Mouse (Mus musculus) frontal cortex, postnatal 25 days (tissue): ENCODE data around the gene Map3k11.
A peak's percentile ranks its signal among the peaks of the same experiment; 100 is the strongest.

Experiments used
- DNase-seq, 2 experiments: peaks; one replicate each; pipeline ENCODE4 v3.0.0; 2022; ENCODE audit warnings: low spot score in 2 of 2

Gene Map3k11

DNA sequence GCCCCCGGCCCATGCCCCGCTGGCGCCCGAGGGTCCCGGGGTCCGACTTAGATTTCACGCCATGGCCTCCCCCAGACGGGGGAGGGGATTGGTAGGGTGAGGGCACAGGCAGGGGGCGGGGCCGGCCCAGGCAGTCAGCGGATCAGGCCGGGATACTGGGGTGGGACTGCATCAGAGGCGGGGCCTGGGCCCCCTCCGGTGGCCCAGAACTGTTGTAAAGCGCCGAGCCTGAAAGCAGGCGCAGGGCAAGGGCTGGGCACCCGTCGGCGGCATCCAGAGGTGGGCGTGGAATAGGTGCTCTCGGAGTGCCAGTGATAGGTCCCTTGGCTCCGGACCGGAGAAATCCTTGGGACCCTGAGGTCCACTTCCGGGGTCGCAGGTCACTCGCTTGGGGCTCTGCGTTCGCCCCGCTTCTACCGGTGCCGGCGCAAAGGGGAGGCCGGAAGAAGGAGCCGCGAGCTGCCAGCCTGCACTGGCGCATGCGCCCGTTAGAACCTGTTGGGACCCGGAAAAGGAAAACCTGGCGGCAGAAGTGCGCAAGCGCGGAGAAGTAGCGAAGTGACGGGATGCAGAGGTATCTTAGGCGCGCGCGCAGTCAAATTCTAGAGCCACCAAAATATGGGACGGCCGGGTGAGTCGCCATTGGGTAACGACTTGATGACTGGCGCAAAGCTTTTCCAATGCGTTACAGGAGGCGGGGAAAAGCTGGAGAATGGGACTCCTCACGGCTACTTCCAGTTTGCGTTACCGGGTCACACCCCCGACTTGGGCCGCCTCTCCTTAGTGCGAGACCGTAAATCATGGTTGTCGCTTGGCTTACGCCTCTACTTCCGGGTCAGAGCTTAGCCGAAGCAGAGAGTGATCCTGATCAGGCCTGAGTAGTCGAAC is at the start of gene Map3k11, which contains the start of gene Pcnx3:
Gene Map3k11, plus strand, starts transcription at position 543 of the 888 bp plus-strand sequence.
Gene Pcnx3, minus strand, starts transcription at position 709 of the 888 bp plus-strand sequence.
- peak; percentile 95 for DNase-seq

DNA sequence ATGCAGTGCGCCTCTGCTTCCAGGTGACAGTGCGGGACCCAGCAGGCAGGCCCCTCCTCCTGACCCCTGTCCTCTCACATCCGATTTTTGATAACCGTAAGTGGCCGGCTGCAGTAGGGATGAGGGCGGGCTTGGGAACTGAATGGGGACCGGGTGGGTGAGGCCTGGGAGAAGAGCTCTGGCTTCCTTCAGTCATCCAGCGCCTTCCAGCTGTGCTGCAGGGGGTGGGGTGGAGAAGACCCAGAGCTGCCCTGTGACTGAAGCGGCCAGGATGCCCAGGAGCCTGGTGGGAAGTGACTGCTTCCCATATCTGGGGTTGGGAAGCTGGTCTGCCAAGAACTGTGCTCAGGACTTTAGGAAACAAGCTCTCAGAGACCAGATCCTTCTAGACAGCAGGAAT is 48.2 kb upstream of the Map3k11 start:
- DNase-seq: no peak

DNA sequence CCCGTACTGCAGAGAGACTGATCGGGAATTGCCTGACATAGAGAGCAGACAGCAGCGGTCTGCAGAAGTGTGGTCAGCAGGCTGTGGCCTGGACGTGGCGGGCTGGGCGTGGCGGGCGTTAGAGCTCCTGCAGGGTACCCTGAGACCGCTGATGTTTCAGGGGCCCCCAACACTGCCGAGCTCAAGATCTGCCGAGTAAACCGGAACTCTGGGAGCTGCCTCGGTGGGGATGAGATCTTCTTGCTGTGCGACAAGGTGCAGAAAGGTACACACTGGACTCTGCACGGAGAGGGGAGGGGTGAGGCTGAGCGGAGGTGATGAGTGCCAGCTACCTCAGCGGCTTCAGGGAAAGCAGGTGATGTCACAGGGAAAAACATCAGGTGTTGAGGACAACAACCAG is 47.5 kb upstream of the Map3k11 start:
- no peak for DNase-seq

DNA sequence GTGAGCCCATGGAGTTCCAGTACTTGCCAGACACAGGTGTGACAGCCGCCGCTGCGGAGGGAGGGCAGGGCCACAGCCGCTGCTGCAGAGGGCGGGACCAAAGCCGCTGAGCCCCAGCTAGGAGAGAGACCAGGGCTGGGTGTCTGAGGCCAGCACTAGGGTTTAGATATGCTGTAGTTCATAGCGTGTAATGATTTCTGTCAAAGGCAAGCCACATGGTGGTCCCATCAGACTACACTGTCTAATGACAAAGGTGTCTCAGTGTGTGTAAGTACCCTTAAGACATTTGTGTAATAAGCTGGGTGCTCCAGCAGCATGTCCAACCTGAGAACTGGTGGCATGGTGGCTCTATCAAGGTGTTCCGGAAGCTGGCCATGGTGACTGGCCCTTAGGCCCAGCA is 46.9 kb upstream of the Map3k11 start:
- DNase-seq: no peak

DNA sequence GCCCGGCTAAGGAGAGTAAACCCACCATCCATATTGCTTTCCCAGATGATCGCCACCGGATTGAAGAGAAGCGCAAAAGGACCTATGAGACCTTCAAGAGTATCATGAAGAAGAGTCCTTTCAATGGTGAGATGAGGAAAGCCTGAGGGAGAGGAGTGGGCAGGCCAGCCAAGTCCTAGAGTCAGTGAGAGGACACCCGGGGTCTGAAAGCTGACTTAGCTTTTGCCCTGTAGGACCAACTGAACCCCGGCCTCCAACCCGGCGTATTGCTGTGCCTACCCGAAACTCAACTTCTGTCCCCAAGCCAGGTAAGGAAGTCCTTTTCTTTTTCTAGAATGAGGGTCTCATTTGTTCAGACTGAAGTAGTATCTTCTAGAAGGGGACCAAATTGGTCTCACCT is 43.3 kb upstream of the Map3k11 start:
- no peak for DNase-seq

DNA sequence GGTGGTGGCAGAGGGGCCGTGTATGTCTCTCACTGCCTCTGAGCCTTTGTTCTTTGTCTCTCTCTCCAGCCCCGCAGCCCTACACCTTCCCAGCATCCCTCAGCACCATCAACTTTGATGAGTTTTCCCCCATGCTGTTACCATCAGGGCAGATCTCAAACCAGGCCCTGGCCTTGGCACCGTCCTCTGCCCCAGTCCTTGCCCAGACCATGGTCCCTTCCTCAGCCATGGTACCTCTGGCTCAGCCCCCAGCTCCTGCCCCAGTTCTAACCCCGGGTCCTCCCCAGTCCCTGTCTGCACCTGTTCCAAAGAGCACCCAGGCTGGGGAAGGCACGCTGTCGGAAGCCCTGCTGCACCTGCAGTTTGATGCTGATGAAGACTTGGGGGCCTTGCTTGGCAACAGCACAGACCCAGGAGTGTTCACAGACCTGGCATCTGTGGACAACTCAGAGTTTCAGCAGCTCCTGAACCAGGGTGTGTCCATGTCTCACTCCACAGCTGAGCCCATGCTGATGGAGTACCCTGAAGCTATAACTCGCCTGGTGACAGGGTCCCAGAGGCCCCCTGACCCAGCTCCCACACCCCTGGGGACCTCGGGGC is 41.7 kb upstream of the Map3k11 start:
- DNase-seq: no peak

DNA sequence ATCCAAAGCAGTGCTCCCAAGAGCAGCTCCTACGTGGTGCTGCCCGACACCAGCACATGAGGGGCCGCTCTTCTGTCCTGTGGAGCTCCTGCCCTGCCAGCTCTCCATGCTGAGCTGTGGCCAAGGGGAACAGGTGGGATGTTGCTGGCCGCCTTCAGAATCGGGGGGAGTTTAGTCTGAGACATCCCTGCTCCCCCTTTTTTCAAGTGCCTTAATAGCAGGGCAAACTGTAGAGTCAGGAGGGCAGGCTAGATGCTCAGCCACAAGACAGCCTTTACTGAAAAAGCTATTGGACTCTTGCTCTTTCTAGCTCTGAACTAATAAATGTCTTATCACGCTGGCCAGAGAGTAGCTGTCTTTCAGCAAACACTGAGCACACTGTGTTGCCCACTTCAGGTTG is 40.8 kb upstream of the Map3k11 start:
- no peak for DNase-seq

DNA sequence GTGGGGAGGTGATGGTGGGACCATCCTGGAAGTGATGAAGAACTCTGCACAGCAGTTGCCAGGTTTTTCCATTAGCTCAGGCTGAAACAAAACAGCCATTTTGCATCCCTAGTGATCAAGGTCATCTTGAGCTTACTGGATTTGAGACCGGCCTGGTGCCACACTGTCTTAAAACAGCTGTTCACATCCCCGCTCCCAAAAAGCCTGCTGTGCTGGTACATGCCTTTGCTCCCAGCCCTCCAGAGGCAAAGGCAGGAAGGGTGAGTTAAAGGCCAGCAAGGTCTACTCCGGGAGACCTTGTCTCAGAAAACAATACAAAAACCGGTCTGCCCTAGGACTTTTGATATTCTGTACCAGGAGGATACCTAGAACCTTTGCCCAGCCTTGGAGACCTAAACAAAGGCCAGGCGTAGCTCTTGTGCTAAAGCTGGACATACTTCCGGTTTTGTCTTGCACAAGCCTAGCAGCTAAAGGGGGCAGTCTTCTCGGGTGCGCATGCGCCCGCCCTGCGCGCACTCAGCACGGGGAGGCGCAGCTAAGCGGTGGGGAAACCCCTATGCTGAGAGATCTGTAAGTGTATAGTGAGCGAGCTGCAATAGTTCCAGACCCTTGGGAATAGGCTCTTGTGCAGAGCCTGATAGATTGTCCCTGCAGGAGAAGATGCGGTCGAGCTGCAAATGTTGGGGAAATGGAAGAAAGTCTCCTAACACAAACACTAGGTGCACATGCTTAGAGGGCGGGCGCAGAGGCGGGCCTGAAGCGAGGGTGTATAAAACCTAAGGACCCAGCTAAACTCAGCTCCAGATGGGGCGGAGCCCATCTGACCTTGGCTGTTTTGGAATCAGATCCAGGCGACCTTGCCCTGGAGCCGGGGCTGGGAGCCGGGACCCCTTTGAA is 39.9 kb upstream of the Map3k11 start:
- DNase-seq: peak; percentile 61 to 67

DNA sequence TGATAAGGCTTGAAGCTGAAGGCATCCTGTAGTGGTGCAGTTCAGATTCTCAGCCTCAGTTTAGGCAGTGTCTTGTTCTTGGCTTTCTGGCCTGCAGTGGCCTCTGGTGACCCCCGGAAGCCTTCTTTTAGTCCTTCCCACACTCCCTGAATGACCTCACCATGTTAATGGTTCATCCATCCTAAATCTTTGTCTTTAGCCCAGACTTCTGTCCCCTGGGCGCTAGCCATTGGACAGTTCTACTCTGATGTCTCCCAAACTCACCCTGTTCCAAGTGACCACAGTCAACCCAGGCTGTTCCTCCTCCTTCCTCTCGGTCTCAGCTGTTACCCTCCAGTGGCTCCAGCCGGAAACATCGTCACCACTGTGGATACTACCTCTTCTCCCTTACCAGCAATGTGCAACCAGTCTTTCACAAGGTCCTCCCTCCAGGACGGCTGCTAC is 39.2 kb upstream of the Map3k11 start:
- DNase-seq: no peak

DNA sequence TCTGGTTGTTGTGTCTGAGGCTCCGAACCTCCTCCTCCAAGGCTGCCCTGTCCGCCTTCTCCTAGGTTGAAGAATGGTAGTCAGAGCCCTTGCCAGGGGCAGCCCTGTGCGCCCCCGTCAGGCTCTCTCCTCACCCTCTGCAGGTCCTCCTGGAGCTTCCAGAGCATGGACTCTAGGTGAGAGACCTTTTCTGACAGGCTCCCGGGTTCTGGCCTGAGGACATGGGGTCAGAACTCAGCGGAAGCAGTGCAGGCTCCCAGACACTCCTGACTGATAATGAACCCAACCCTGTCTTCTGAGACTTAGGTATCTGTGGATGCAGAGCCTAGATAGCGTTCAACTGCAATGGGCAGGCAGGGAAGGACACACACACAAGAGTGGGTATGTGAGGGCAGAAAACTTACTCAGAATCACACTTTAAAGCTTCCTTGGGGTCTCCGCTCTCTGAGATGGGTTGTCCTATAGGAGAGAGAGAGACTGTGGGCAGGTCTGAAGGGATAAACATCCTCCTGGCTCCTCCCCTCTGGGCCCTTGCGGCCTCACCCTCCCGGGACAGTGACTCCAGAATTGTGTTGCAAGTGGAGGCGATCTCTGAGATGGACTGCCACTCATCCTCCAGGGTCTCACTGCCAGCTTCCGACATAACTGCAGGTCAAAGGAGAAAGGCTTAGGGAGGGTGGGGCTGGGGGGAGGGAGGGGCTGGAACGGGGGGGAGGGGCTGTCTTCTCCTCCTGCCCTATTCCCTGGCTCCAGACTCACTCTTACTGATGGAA is 36.9 kb upstream of the Map3k11 start:
- no peak for DNase-seq

DNA sequence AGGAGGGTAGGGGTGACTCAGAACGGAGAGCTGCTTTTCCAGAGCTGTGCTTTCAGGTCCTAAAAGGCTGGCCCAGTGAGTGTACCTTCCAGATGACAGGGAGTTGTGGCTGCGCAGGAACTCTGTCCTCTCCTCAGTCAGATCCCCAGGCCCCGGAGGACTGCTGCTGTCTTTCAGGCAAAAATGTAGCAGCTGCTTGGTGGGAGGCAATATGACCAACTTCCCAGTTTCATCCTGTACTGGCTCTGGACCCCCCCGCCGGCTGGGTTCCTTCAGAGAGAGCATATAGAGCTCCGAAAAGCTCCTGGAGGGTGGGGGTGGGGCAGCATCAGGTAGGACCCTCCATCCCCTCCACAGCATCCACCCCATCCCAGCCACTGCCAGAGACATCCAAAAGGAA is 36.0 kb upstream of the Map3k11 start:
- DNase-seq: no peak

DNA sequence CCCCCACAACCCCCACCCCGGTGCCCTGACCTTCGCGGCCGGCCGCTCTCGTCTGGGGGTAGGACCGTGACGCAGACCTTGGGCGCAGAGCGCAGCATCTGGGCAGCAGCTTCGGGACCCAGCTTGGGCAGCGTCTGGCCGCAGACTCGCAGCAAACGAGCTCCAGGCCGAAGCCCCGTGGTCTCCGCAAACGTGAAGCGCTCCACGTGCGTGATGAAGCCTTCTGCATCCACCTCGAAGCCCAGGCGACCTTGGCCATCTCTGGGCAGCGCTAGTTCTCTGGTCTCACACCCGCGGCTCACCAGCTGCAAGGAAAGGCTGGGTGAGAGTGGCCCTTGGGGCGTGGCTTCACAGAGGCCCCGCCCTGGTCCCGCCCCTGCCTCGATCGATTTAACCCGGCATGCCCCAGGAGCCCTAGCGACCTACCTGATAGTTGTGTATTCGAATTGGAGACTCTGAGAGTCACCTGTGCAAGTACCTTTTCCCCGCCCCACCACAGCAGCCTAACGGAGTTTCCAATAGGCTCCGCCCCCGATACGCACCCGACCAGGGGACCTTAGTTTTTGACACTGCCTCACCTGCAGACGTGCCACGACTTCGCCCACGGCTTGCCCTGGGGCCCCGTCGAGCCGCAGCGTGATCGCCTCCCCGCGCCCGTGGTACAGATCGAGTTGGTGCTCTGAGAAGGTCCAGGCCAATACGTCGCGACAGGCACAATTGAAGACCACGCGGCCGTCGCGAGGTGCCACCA is 34.4 kb upstream of the Map3k11 start:
- no peak for DNase-seq

DNA sequence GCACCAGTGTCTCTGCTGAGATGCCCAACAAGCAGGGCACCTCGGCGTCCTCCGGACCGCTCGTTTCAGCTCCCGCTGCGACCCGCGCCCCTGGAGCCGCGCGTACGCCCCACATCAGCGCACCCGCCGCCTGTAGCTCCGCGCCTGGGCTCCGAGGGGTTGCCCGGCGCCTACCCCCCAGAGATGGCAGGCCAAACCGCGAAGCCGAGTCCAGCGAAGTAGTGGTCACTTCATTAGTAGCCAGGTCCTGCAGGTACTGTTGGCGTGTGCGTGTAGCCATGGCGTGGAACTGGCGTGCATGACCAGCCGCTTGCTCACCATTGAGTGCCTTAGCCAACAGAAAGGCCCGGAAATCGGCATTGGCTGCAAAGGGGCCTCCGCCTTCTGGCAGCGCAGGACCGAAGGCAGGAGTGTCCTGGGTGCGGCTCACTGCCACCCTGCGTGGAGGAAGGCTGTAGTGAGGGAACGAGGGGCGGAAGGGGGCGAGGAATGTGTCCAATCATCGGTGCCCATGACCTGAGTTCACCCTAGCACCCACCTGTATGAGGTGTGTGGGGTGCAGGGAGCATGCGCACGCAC is 33.7 kb upstream of the Map3k11 start:
- DNase-seq: no peak

DNA sequence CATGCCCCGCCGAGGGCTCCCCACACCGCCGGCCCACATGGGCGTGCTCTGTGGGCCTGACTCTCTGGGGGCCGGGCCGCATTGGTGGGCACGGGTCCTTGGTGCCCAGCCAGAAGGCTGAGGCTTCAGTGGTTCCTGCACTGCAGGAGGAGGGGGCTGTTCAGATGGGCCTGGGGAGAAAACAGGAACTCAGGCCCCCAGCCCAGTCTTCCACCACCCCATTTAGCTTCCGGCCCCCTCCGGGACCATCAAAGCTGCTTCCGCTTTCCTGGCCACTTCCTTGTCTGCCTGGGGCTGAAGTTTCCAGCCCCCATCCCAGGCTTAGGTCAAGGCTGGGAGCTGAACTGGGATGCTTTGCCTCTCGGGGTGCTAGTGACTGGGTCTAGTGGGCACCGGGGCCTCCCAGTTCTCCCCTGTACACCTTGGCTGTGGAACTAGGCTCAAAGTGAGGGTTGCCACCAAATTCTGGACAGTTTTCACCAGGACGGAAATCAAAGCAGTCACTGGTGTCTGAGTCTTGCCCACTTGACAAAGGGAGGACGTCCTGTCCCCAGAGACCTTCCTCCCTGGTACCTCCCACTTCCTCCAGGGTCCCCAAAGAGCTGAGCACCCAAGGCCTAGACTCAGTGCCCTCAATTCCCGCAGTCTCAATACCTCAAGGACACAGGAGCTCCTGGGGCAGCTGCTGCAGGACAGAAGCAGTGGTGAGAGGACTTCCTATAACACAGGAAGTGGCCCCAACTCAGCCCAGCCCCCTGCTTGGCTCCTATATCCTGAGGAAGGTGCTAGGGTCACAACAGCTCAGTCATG is 27.4 kb upstream of the Map3k11 start:
- no peak for DNase-seq

DNA sequence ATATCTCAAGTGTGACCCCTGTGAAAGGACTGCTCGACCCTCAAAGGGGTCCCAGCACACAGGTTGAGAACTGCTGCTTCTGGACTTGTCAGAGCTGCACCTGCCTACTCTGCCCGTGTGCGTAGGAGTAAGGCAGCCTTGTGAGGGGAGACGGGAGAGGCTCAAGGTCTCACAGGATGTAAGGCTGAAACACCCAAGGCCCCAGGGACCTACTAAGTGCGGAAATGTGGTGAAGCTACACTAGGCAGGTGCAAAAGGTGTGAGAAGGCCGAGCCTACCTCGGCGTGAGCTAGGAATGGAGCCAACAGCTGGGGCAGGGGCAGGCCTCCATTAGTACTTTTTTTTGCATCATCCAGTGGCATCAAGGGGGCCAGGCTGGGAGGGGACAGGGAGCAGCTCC is 26.2 kb upstream of the Map3k11 start:
- no peak for DNase-seq

DNA sequence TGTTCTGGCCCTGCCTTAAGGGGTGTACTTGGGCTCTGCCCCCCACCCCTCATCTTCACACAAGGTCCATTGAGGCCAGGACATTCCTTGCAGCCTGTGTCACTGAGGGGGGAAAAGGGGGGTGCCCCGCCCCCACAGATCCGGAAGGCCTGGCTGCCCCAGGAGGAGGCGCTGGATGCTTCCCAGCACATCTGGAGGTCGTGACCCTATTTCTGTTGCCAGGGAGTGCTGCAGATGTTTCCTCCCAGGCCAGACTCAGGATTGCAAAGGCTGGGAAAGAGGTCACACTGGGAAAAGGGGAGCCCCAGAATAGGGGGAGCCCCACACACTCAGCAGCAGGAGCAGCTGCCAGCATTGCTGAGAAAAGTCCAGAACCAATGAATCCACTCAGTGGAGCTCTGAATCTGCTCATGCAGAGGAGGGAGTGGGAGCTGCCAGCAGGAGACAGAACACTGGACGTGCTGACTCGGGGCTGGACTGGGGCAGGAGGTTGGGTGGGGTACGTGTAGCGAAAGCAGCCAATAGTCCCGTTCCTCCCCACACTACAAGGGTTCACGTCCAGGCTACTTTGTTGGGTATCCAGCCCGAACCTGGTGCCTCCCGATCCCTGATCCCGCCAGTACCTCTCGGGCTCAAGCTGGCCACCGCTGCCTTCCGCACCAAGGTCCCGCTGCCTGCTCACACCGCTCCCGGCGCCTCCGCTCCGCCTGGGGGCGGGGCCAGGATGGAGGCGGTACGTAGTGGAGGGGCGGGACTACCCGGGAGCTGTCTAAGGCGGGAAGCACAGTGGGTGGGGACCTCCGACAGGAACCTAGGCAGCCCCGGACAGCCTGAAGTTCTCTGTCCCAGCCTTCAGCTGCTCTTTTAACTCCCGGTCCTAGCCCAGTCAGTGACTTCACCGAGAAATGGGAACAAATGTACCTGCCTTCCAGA is 25.3 kb upstream of the Map3k11 start, which contains the start of gene Sipa1:
Gene Sipa1, minus strand, starts transcription at position 727 of the 933 bp plus-strand sequence.
- peak; percentile 47 to 56 for DNase-seq

DNA sequence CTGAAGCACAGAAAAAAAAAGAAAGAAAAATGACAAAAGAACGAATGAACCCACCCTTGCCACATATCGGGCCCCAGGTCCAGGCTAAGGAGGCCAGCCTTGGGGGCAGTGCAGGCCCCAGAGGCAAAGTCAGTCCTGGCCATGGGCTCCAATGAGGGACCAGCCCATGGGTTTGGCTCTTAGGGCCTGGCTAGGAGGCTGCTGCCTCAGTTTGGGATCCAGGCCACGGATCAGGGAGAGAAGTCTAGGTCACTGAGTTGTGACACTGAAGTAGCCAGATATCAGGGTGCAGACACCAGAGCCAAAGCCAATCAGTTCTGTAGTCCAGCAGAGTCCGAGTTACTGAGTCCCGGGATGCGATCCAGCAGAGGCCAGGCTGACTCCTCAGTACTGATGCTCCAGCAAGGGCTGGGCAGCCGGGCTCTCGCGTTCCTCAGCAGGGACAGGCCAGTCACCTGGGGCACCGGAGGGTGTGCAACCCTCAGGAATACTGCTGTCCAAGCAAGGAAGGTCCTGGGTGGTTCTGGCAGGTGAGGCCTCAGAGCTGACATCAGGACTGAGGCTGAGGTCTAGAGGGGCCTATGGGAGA is 23.8 kb upstream of the Map3k11 start:
- no peak for DNase-seq

DNA sequence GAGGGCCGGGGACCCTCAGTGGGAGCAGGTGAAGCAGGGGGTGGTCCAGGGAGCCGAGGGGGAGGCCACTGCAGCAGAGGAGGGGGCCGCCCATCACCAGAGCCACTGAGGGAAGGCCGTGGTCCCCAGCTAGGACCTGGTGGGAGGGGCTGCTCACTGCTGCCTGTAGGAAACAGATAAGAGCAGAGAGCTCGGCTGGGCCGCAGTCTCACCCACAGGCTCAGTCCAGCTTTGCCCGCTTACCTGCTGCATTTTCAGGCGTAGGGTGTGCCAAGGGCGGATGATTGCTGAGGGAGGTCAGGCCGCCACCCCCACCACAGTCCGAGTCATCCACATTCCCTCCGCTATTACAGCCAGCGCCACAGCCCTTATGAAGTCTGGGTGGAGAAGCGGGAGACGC is 23.1 kb upstream of the Map3k11 start:
- no peak for DNase-seq
